Mouse (Mus musculus) CD8-positive naive resting alpha-beta T cell, adult 2 months (primary cell): ENCODE data around the gene Zhx3.

ENCODE experiments used
- DNase-seq, 2 experiments: peaks; one replicate each; pipeline ENCODE4 v3.0.0; 2022; ENCODE audit warnings: low read depth in 2 of 2, low spot score in 2 of 2

Zhx3 gene

GRCm38 (mm10) chr2:160731117-160731838 lies 141.5 kb downstream of the Zhx3 start, which contains the start of gene Plcg1:
TSS of gene Plcg1 (plus strand) at chr2:160731300.
- peak; percentile 81 to 92 for DNase-seq

GRCm38 (mm10) chr2:160730797-160731116 lies 142.0 kb downstream of the Zhx3 start:
- DNase-seq, result no peak

DNA sequence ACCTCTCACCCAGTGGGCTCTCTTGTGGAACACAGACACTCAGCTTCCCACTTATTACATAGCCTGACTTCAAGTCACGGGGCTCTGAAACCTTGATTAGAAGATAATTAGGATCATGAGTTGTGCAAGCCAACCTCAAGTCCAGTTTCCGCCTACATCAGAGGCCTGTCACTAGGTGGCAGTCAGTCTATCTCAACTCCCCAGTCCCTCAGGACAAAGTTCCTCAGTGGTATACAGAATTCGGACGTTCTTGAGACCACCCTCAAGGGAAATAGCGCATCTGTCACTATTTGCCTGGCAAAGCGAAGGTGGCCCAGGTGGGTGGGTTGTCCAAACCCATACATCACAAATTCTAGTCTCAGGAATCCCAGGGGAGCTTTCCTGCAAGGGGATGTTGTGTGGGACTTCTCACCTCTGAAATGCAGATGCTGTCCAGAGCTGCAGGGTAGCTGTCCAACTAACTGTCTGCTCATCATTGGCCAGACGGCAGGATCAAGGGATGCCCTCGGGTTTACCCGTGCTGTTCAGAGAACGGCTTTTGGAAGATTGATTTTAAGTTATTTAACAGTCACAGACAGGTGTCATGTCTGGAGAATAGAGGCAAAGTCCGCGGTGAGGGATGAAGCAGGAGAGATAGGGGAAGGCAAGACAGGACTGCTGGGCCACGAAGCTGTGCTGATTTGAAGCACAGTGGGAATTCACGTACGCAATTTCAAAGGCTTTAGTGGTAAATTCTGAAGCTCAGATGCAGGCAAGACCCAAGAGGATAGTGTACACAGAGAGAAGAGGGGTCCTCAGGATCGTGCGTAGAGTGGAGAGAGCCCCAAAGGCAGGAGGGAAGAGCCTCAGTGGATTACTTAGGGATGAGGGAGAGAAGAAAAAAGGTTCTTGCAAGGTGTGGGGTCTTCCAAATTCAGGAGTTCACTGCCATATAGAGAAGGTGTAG lies 142.7 kb downstream of the Zhx3 start:
- no peak for DNase-seq

- DNase-seq, result no peak
These were observed 143.4 kb downstream of the Zhx3 start for GRCm38 (mm10) chr2:160729436-160729835.

DNA sequence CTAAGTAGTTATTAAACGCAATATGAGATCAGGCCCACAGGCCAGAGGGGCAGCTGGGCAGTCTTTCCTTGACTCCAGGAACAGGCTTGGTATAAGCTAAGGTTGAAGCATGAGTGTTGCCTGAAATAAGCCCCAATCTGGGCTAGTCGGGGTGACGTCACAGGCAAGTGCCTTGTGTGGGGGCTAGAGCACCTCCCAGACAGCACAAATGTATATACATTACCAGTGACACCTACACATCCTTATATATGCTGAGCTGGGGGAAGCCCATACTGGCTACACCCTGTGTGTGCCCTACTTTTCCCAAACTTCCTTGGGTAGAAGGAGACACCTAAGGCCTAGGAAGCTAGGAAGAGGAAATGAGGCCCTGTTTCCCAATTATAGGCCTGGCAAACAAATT lies 143.8 kb downstream of the Zhx3 start:
- no peak for DNase-seq

DNA sequence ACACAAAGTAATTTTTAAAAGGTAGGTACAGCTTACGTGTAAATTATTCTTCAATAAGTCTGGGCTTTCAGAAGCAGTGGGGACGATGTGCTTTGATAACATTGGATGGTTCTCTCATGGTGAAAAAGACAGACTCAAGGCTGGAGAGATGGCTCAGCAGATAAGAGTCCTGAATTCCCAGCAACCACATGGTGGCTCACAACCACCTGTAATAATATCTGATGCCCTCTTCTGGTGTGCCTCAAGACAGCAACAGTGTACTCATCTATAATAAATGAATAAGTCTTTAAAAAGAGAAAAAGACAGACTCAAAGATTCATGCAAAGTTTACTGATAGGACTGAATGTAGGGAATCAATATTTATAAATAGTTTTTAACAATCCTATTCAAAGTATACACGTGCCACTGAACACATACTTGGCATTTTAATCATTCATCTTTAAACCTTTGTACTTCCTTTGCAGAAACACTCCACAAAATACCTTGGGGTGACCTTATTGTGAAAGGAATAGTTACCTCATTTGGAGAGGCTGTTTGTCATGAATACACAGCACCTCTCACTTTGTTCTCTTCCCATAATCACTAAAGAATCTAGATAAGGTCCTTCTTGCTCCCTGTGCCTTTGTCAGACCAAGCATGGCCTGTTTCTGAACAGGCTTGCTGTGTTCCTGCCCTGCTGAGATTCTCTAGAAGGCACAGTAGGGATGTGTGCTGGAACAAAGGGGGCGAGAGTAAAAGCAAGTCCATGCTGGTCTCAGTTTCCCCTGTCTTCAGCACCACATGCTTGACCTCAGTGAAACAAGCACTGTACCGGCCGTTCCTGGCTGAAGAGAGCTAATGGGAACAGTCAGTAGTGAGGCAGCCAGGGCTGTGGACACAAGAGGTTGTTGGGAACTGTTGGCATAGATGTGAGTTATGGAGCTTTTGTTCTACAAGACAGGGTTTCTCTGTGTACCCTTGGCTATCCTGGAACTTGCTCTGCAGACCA lies 146.6 kb downstream of the Zhx3 start:
- no peak for DNase-seq

GRCm38 (mm10) chr2:160724536-160724935 lies 148.3 kb downstream of the Zhx3 start:
- no peak for DNase-seq

DNA sequence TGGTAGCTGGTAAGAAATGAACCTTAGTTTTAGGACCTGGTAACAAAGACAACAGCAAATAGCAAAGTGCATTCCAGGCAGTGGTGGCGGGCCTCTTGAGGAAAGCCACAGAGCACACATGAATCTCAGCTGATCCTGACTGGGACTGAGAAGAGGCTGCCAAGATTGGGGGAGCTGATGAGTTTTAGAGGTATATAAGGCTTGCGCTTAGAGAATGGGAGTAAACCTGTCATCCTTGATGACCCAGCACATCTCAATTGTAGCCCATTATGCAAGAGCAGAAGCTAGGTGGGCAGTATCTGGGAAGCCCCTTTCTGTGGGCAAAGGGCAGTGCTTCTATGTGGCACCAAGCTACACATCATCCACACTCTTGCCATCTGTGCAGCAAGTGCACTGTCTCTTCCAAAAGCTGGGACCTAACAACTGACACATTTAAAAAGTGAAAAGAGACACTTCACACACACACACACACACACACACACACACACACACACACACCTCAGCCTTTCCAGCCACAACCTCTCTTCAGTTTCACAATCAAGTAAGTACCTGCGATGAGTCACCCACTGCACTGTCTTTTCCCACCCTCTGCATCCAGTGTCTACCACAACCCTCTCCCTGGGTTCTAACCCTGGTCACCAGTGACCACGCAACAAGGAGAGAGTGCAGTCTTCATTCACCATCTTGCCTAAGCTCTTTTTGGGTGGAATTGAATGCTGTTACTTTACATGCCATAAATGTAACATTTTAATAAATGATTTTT lies 149.0 kb downstream of the Zhx3 start:
- no peak for DNase-seq

- no peak for DNase-seq
These were observed 150.1 kb downstream of the Zhx3 start for GRCm38 (mm10) chr2:160722714-160723113.

DNA sequence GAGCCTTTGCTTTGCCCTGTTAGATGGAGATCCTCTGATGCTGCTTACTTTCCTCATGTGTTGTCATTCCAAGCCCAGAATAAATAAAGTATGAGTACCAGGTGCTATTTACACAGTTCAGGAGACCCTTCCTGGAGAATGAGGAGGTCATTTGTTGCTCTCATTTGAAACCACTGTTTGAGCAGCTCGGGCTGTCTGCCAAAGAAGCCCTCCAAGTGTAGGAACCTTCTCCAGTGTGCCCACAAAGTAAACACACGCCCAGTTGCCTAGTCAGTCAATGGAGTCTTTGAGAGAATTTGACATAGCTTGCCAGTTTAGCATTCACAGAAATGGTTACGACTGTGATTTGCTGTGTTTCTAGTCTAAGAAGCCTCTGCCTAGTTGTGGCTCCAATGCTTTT lies 154.0 kb downstream of the Zhx3 start:
- no peak for DNase-seq

DNA sequence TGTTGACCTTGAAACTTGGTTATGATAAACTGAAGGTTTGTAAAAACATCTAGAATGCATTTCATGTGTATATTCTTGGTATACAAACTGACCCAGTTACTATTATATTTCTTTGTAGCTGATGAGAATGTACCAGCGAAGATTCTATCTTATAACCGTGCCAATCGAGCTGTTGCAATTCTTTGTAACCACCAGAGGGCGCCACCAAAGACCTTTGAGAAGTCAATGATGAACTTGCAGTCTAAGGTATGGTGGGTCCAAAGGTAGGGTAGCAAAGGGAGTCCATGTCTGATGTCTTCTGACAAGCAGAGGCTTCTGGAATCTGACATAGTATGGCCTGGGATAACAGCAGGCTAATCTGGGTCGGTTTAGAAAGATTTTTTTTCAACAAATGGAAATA lies 155.5 kb downstream of the Zhx3 start:
- peak; percentile 58 to 62 for DNase-seq

DNA sequence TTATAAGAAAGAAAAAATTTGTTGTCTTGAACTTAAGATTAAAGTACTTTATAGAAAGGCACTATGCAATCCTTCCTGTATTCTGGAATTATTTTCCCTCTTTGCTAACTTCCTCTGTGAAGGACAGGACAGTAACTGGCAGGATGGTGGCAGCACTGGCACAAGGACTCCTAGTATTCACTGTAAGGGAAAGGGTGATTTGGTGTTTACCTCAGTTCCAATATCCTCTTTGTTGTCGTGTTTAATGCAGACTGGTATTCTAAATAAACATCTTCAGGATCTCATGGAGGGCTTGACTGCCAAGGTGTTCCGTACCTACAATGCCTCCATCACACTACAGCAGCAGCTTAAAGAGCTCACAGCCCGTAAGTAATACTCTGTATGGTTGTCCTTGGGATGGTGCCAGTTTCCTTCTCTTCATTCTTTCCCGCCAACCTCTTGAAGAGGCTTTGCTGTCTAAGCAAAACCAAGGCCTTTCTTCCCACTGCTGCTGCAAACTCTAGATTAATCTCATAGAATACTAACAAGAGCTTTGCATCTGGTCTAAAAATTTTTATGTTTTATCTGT lies 157.3 kb downstream of the Zhx3 start:
- DNase-seq, result no peak

DNA sequence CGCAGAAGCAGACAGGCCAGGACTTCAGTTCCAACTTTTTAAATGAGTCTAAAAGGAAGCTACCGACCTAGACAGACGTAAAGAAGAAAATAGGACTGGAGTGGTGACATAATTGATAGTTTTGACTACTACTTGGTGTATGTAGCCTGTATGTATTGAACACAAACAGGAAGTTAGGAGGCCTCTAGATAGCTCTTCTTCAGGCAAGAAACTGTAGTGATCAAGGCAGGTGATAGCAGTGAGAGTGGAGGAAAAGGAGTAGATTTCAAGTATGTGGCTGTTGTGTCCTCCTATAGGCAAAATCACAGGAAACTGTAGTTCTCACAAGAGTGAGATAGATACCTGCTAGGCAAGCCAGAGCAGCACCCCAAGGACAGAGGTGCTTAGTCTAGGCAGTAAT lies 165.1 kb downstream of the Zhx3 start:
- DNase-seq, result no peak

DNA sequence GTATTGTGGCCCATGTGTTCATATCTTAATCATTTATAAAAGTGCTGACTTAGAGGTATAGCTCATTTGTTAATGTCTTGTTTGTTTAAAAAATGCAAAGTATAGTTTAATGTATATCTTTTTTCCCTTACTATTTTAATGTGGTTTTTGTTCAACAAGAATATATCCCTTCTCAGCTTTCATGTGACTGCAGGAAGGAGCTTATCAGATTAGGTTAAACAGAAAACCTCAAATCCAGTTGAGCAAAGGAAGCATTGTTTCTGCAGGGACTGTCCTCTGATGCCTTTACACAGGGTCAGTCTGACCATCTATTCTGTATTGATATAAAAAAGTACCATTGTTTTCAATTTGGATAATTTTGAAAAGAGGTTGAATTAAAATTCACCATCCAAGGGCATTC lies 170.0 kb downstream of the Zhx3 start:
- DNase-seq, result no peak

- DNase-seq, result peak in 1 of 2 experiments; percentile 5
These were observed 171.2 kb downstream of the Zhx3 start for GRCm38 (mm10) chr2:160701603-160702002.

DNA sequence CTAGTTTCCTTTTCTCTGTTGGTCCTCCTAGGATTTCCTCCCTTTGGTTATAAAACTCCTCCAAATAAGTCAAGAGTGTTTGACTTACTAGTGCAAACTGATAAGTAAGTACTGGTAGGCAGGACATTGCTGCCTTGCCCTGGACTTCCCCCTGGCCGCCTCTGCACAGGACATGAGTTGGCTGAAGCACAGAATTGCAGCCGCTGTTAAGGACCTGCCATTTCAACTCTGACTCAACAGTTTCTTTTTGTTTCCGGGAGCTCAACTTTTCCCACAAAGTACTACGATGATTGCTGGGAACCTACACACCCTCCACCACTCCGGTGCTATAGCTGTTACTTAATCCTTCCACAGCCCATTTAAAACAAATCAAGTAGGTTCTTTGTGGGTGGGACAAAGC lies 172.5 kb downstream of the Zhx3 start:
- DNase-seq, result no peak
